Mouse (Mus musculus) layer of hippocampus, adult 18-20 months (tissue): ENCODE measurements around the gene Dr1. TPM values are rescaled to one million over a fixed set of nuclear protein-coding genes. Genes with fewer than 3 reads are reported as not detected.
"Not testable (repeated sequence)": the region's sequence is repeated elsewhere in the genome, so short reads cannot be mapped to it uniquely, and the experiment has no call there.

ENCODE experiments used
- DNase-seq, 2 experiments: peaks; one replicate each; pipeline ENCODE4 v3.0.0; 2022; ENCODE audit warnings: low spot score in 2 of 2
- long read RNA-seq: library from polyadenylated mRNA; stranded (forward); transcript quantifications from one replicate; pipeline ENCODE4 v2.0.0, GENCODE M21; 2021
- total RNA-seq, 2 experiments: library from RNA; stranded (reverse); gene quantifications; 2 replicates each; pipeline ENCODE4 v1.2.3; 2021

Gene Dr1
- total RNA-seq, result 10 to 100 TPM; 45.5 to 46.0 TPM
- long read RNA-seq, transcript Dr1-201 (3 exons, 3,085 nt), result major isoform, 65 of 65 reads
- long read RNA-seq, partial matches to known transcripts, result 0 of 65 reads
- long read RNA-seq, other reads (novel, unspliced or antisense), result 0 of 65 reads

DNA sequence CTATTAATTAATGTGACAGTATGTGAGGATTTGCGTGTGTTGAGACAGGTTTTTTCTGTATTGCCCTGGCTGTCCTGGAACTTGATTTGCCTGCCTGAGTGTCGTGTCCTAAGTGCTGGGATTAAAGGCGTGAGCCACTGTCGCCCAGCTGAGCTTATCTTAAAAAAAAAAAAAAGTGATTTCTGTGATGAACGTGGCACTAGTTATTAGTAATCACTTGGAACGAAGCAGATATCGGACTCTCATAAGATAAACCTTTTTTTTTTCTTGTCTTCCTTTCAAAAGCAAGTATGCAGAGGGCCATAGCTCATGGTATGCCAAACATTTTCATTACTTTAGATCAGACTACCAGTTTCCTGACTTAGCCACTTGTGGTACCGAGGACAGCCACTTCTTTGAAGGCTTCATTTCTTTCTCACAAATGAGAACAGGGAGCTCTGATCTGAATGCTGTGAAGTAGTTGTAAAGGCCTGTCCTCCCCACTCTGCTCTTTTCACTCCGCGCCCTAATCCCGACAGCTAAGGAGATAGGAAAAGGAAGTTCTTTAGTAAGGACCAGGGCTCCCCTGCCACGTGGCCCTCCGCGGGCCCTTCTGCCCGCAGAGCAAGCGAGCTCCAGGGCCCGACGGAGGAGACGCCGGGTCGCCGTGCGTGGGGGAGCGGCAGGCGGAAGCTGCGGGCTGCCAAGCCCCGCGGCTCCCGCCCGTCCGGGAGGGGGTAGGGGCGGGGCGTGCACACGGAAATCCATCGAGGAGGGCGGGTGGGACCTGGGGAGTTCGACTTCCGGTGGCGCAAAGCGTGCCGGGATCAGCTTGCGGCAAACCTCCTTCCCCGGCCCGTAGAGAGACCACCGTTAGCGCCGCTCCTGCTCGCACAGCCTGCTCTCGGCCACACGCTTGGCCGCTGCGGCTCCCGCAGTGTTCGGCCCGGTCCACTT lies at the start of gene Dr1:
Gene Dr1 (plus strand): TSS at position 771 of the 936 bp plus-strand sequence.
- DNase-seq, result peak; percentile 81 to 88

DNA sequence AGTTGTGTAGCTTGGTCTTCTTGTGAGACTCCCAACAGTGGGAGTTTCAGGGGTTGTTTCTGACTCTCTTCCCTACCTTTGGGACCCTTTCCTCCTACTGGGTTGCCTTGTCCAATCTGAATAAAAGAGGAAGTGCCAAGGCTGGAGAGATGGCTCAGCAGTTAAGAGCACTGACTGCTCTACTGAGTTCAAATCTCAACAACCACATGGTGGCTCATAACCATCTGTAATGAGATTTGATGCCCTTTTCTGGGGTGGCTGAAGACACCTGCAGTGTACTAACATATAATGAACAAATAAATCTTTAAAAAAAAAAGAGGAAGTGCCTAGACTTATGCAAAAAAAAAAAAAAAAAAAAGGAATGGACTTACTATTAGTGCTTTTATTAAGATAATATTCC lies 44.6 kb upstream of the Dr1 start:
- DNase-seq, result no peak

DNA sequence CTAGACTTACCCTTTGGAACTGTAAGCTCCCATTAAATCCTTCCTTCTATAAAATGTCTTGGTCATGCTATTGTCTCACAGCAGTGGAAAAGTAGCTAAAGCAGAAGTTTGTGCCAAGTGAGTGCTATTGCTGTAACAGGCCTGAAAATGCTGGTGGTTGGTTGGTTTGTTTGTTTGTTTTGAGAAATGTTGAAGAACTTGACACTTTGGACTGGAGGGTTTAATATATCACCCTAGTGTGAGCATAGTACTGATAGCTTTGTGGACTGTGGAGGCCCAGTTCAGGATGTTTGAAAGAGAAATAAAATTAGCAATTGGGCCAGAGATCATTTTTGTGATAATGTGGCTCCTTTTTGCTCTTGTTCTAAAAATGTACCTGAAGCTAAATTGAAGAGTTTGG lies 42.5 kb upstream of the Dr1 start:
- DNase-seq, result no peak

DNA sequence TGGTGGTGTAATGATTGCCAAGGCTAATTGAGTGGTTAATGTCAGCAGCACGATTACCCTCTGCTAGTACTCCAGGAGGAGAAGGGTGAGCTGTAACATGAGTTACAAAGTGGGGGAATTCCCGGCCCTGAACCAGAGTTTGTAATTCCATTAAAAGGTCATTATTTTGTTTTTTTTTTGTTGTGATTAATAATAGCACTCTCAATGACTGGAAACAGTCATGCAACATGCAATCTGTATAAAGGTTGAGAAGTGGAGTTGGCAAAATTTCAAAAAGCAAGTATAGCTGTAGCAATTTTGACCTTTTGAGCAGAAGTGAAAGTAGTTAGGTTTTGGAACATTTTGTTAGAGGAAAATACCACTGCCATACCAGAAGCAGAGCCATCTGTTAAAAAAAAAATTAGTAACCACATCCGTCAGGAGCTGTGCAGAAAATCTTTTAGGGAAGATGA lies 22.4 kb upstream of the Dr1 start:
- peak in 1 of 2 experiments; percentile 40 for DNase-seq

DNA sequence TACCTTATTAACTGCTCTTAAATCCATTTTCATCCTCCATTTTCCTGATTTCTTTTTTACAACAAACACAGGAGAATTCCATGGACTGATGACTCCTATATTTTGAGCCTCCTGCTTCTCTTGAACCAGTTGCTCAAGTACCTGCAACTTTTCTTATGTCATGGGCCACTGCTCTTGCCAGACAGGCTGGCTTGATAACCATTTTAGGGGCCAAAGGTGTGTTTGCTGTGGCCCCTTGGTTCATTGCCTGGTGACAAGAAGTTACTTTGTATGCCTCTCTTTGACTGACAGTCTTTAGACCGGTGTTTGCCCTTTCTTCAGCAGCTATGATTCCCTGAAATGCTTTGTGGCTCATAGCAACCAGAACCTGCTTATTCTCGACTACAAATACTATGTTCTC lies 18.7 kb upstream of the Dr1 start:
- DNase-seq, result no peak

DNA sequence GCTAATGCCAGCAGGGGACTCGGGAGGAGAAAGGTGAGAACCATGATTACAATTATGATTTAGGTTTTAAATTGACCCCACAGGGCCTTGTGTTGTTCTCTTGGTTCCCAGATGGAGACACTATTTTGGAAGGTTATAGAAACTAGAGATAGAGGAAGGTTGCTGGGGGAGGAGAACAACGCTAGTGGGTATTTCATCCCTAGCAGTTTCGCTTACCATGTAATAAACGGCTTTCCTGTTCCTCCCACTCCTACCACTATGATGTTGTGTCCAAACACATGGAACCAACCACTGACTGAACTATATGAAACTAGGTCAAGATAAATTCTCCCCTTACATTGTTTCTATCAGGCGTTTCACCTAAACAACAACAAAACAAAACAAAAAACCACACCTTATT lies 13.4 kb upstream of the Dr1 start:
- no peak for DNase-seq

DNA sequence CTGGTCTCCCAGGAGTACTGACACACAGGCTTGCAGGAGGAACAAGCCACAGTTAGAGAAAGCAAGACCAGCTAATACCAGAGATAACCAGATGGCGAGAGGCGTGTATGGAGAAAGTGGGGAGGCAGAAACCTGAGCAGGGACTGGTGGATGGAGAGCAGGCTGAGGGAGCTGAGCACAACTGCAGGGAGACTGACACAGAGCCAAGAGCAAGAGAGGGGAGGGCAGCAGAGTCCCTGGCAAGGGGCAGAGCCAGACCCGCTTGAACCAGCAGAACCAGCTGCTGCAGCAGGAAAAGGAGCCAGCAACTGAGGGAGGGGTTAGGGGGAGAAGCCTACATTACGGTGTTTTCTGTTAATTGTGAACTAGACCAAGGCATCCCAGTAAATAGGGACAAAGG lies 6.0 kb upstream of the Dr1 start:
- peak; percentile 44 to 57 for DNase-seq

DNA sequence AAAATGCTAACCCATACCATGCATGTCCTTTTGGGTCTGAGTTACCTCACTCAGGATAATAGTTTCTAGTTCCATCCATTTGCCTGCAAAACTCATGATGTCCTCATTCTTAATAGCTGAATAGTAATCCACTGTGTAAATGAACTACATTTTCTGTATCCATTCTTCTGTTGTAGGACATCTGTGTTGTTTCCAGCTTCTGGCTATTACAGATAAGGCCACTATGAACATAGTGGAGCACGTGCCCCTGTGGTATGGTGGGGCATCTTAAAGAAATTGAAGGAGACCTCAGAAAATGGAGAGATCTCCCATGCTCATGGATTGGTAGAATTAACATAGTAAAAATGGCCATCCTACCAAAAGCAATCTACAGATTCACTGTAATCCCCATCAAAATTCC lies 4.9 kb upstream of the Dr1 start:
- not testable (repeated sequence) for DNase-seq

DNA sequence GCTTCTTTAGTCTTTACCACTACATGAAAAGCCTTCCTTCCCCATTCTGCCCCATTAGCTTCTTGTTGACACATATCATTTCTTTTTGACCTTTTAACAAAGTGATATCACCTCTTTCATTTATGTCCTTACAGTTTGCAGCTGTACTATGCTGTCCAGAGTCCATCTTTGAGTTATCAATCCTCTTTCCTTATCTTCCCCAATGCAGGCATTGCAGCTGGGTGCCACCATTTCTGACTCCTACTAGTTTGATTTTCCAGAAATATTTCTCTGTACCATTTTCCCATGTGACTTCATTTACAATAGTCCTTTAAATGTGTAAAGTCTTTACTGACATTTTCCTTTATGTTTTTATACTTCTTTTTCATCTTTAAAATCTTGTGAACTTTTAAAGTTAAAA lies 1.7 kb upstream of the Dr1 start:
- DNase-seq, result no peak

DNA sequence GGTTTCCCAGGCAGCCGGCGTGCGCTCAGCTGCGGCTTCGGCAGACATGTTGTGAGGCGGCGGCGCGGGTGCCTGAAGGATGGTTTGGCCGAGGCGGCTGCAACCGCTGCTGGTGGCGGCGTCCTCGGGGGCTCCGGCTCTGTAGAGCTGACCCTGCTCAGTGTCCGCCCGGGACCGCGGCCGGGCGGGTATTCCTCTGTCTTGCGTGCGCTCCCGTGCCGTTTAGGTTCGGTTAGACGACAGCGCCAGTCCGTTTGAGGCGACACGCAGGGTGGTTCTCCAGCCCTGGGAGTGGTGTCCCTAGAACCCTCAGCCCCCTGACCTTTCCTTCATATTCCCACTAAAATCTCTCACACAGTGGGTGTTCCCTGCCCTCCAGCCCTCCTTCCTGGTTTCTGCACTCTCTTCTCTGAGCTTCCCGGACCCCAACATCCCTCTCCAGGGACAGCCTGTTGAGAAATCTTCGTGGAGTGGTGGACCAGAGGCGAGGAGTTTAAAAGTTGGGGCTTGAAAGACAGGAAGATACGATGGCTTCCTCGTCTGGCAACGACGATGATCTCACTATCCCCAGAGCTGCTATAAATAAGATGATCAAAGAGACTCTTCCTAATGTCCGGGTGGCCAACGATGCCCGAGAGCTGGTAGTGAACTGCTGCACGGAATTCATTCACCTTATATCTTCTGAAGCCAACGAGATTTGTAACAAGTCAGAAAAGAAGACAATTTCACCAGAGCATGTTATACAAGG lies 540 bp downstream of the Dr1 start:
- DNase-seq, result peak in 1 of 2 experiments; percentile 21

DNA sequence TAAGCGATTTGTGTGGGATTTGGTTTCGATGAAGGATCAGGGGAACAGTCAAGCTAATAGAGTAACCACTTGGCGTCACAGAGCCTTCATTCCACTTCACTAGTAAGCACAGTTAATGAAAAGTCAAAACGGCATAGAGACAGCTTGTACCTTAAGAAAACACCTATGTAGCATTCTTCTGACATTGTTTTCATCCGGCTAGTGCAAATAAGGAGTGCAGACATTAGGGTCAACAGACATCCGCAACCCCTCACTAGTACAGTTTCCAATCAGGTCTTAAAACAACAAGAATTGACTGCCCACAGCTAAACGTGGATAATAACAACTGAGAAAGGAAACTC lies 1.1 kb downstream of the Dr1 start:
- no peak for DNase-seq

DNA sequence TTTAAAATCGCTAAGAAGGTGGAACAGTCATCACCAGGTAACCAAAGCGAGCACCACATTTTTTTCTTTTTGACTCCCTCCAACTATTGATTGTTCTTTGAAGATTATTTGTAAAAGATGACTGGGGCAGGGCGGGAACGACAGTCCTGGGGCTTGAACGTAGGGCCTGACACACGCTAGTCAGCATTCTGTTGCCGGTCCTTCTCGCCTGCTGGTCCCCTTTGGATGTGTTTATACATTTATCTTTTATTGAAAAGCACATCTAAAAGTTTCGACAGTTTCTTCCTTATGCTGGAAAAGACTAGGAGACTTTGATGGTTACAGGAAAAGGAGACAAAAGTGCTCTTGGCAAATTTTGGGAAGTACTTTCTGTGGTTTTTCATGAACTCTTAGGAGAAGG lies 1.7 kb downstream of the Dr1 start:
- no peak for DNase-seq

DNA sequence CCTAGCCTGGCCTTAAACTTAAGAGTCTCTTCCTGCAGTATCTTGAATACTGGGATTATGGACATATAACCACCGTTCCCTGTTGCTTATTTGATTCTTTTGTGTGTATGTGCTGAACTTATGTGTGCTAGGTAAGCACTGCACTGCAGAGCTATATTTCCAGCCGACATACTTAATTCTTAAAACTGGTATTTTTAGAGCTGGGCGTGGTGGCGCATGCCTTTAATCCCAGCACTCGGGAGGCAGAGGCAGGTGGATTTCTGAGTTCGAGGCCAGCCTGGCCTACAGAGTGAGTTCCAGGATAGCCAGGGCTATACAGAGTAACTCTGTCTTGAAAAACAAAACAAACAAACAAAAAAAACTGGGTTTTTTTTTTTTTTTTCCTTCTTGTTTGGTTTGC lies 2.6 kb downstream of the Dr1 start:
- not testable (repeated sequence) for DNase-seq

DNA sequence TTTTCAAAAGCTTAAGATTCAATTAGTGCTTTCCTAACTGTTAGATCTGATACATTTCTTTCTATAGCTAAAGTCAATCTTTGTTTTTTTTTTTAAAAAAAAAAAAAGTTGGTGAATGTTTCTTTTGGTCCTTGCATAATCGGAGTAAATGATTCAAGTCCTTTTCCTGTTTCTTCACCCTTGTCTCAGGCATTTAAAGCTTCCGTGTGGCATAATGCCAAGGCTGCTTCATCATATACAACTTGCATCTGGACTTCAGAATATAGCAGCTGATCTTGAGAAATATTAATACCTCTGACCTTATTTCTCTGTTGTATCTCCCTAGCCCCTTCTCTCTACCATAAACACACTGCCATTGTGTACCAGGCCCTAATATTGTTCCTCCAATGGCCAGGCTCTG lies 18.3 kb downstream of the Dr1 start:
- DNase-seq, result no peak

DNA sequence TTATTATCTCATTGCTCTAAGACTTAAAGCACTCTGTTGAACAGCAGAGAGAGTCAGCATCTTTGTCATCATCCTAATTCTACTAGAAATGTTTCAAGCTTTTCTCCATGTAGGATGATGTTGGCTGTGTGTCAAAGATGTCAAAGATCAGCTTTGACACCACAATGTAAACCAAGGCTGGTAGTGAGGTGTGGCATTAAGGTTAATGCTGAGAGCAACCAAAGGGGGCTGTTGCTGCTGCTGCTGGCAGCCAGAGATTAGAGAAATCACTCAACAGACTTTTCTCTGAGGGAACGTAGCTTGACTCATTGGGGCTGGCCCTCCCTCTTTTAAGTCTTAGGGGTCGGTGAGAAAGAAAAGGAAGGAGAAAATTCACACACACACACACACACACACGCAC lies 32.9 kb downstream of the Dr1 start:
- DNase-seq, result no peak

DNA sequence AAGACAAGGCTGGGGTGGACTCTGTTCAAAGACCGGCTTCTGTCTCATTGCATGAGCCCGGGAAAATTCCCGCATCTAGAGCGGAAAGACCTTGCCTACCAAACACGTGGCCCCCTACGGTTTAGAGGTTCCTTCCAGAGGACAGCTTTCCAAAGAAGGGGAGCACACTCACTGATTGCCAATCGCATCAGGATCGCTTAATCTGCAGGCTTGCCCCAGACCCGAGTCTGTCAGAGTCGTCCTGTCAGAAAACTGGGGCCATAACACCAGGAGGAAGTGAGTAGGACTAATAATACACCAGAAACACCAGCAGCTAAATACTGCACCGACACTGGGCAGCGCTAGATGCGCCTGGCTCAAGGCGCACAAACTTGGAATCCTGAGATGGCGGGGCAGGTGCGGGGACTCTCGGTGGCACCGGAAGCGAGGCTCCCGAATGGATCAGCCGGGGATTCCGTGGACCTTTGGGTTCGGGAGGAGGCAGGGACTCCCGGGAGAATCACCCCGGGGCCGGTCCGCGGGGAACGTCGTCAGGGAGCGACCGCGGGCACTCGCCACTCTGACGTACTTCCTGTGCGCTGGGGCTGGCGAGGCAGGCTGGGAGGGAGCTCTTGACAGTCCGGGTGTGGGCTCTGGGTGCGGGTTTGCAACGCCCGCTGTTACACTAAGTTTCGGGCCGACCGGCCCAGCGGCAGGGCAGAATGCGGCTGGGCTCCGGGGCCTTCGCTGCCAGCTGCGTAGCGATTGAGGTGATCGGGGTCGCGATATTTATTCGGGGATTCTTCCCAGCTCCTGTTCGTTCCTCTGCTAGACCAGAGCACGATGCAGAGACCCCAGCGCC lies 43.7 kb downstream of the Dr1 start, which contains the start of gene Pigg:
Gene Pigg (plus strand): TSS at position 386 of the 841 bp plus-strand sequence.
- peak; percentile 94 to 95 for DNase-seq

DNA sequence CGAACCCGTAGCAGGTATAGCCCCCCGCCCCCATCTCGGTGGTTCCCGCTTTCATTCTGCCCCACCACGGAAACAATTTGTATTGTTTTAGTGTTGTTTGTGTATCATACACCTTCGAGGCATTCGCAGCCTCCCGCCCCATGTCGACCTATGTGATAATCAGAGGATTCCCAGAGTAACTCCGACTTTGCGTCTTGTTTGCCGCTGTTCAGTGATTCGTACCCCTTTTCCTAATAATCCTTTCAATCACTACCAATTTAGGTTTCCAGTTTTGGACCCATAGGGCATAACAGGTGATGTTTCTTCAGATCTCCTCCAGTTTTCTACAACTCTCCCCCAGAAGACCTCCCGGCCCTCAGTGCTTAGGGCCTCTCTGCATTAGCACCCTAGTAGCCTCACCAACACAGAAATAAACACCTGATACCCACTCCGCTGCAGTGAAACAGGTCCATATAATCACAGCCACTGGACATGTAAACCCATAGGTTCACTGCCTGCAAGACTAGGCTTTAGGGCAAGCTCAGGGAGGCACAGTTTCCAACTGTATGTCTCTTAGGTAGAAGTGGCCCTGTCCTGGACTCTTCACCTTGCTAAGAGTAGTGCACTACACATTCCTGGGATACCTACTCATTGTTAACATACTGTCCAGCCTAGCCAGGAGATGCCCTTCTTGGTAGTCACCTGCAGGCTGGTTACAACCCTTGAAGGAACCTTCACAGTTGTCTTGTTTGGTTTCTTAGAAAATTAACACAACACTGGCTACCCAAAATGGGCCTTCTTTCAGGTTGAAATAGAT lies 44.6 kb downstream of the Dr1 start:
- DNase-seq, result no peak
